Mouse (Mus musculus): ENCODE data around the gene Bricd5.
A peak's percentile ranks its signal among the peaks of the same experiment; 100 is the strongest.

Bricd5 gene

GRCm38 (mm10) chr17:24462932-24463331, 10.8 kb upstream of the Bricd5 start:
- DNase-seq (ENCODE audit: low read depth, low spot score), result no peak

GRCm38 (mm10) chr17:24463374-24464133, 10.1 kb upstream of the Bricd5 start:
- DNase-seq (ENCODE audit: low read depth, low spot score), result no peak

GRCm38 (mm10) chr17:24468636-24469246, 4.9 kb upstream of the Bricd5 start:
- no peak for DNase-seq (ENCODE audit: low read depth, low spot score)

- DNase-seq (ENCODE audit: low read depth, low spot score), result no peak
Measured at GRCm38 (mm10) chr17:24469336-24469909, 4.3 kb upstream of the Bricd5 start.

GRCm38 (mm10) chr17:24469910-24470602, 3.6 kb upstream of the Bricd5 start, which contains the start of the genes E4f1 and Pgp:
Gene E4f1 (minus strand): TSS chr17:24470313.
Gene Pgp (plus strand): TSS chr17:24470392.
- DNase-seq (ENCODE audit: low read depth, low spot score), result peak; percentile 97

GRCm38 (mm10) chr17:24470701-24471527, 2.8 kb upstream of the Bricd5 start:
- no peak for DNase-seq (ENCODE audit: low read depth, low spot score)

- DNase-seq (ENCODE audit: low read depth, low spot score), result no peak
Measured at GRCm38 (mm10) chr17:24472512-24472911, 1.2 kb upstream of the Bricd5 start.

GRCm38 (mm10) chr17:24474557-24474956, 873 bp downstream of the Bricd5 start:
- DNase-seq (ENCODE audit: low read depth, low spot score), result no peak

- no peak for DNase-seq (ENCODE audit: low read depth, low spot score)
Measured at GRCm38 (mm10) chr17:24475586-24475985, 1.9 kb downstream of the Bricd5 start.

- DNase-seq (ENCODE audit: low read depth, low spot score), result no peak
Measured at GRCm38 (mm10) chr17:24476022-24476776, 2.5 kb downstream of the Bricd5 start.

GRCm38 (mm10) chr17:24477053-24477984, 3.6 kb downstream of the Bricd5 start:
- no peak for DNase-seq (ENCODE audit: low read depth, low spot score)

- no peak for DNase-seq (ENCODE audit: low read depth, low spot score)
Measured at GRCm38 (mm10) chr17:24477985-24478600, 4.4 kb downstream of the Bricd5 start.

GRCm38 (mm10) chr17:24478663-24479380, 5.1 kb downstream of the Bricd5 start, which contains the start of gene Mlst8:
Gene Mlst8 (minus strand): TSS chr17:24479078.
- DNase-seq (ENCODE audit: low read depth, low spot score), result peak; percentile 94

GRCm38 (mm10) chr17:24479431-24479830, 5.7 kb downstream of the Bricd5 start:
- no peak for DNase-seq (ENCODE audit: low read depth, low spot score)

- no peak for DNase-seq (ENCODE audit: low read depth, low spot score)
Measured at GRCm38 (mm10) chr17:24480201-24480826, 6.6 kb downstream of the Bricd5 start.

GRCm38 (mm10) chr17:24481027-24481815, 7.5 kb downstream of the Bricd5 start:
- DNase-seq (ENCODE audit: low read depth, low spot score), result no peak

GRCm38 (mm10) chr17:24483495-24483894, 9.8 kb downstream of the Bricd5 start:
- DNase-seq (ENCODE audit: low read depth, low spot score), result no peak
